Mouse (Mus musculus) kidney, adult 2 months (tissue): Measurements from ENCODE around the gene Mlana.

Experiments used
- CTCF ChIP-seq: fragments of 200-500 bp; conservative IDR thresholded peaks from 2 replicates; pipeline ENCODE4 v1.5.1; 2011; ENCODE audit warnings: low read depth, mild to moderate bottlenecking, control low read depth, low read length, moderate library complexity, mixed read lengths; ENCODE audit not compliant: insufficient read depth, insufficient read length
- POLR2A ChIP-seq: fragments of 200-500 bp; IDR thresholded peaks from one replicate; pipeline ENCODE4 v1.6.1; 2011; ENCODE audit warnings: low read depth, low read length, control low read depth

DNA sequence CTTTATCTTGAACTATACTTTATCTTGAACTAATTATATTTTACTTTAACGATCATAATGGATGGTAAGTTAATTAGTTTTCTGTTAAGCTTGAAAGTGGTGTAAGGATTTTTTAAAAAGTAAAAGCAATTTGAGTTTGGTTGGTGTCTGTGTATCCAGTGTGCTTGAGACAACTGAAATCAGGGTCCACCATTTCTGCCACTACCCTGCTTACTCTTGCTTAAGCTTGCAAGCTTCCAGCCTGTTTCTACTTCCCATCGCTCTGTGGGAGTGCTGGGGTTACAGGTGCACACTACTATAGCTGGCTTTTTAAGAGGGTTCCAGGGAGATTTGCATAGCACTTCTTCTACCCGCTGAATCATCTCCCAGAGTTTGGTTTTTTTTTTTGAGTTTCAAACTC is 11.8 kb downstream of the Mlana start:
- TF ChIP-seq CTCF (no peak), POLR2A (no peak)
